Mouse (Mus musculus): ENCODE measurements around the gene Ppbp.

- TF ChIP-seq POLR2A (IDR thresholded peaks at IDR 0.05; ENCODE audit: borderline replicate concordance, control insufficient read depth, low read depth, low read length): no peak
- no peak for TF ChIP-seq CTCF (IDR thresholded peaks at IDR 0.05; ENCODE audit: control insufficient read depth, insufficient read depth, low read length)
These were observed 40.1 kb upstream of the Ppbp start for GRCm38 (mm10) chr5:90728254-90728653.

Measured in bone marrow, adult 2 months (tissue).